Mouse (Mus musculus): ENCODE measurements around the gene Shank2.

The Shank2 gene

GRCm38 (mm10) chr7:144329403-144329890 is 327.7 kb downstream of the Shank2 start:
- DNase-seq (ENCODE audit: low read depth, low spot score) = no peak

GRCm38 (mm10) chr7:144336626-144337025 is 334.9 kb downstream of the Shank2 start:
- DNase-seq (ENCODE audit: low read depth, low spot score) = no peak

GRCm38 (mm10) chr7:144338694-144339093 is 337.0 kb downstream of the Shank2 start:
- no peak for DNase-seq (ENCODE audit: low read depth, low spot score)

- no peak for DNase-seq (ENCODE audit: low read depth, low spot score)
Observed at GRCm38 (mm10) chr7:144340376-144340775, 338.6 kb downstream of the Shank2 start.

GRCm38 (mm10) chr7:144366133-144366532 is 364.4 kb downstream of the Shank2 start:
- DNase-seq (ENCODE audit: low read depth, low spot score) = no peak

- no peak for DNase-seq (ENCODE audit: low read depth, low spot score)
Observed at GRCm38 (mm10) chr7:144373059-144373458, 371.3 kb downstream of the Shank2 start.

GRCm38 (mm10) chr7:144375483-144375882 is 373.8 kb downstream of the Shank2 start:
- DNase-seq (ENCODE audit: low read depth, low spot score) = no peak

- no peak for DNase-seq (ENCODE audit: low read depth, low spot score)
Observed at GRCm38 (mm10) chr7:144378254-144378653, 376.5 kb downstream of the Shank2 start.

- DNase-seq (ENCODE audit: low read depth, low spot score) = no peak
Observed at GRCm38 (mm10) chr7:144379243-144379884, 377.6 kb downstream of the Shank2 start.

GRCm38 (mm10) chr7:144381588-144381987 is 379.9 kb downstream of the Shank2 start:
- DNase-seq (ENCODE audit: low read depth, low spot score) = no peak

GRCm38 (mm10) chr7:144387537-144387936 is 385.8 kb downstream of the Shank2 start:
- DNase-seq (ENCODE audit: low read depth, low spot score) = no peak

- DNase-seq (ENCODE audit: low read depth, low spot score) = no peak
Observed at GRCm38 (mm10) chr7:144389704-144390103, 388.0 kb downstream of the Shank2 start.

GRCm38 (mm10) chr7:144390676-144391075 is 388.9 kb downstream of the Shank2 start:
- DNase-seq (ENCODE audit: low read depth, low spot score) = no peak

GRCm38 (mm10) chr7:144391727-144392126 is 390.0 kb downstream of the Shank2 start:
- DNase-seq (ENCODE audit: low read depth, low spot score) = no peak

GRCm38 (mm10) chr7:144402492-144402891 is 400.8 kb downstream of the Shank2 start:
- DNase-seq (ENCODE audit: low read depth, low spot score) = no peak

GRCm38 (mm10) chr7:144407675-144408074 is 405.9 kb downstream of the Shank2 start:
- DNase-seq (ENCODE audit: low read depth, low spot score) = no peak

- no peak for DNase-seq (ENCODE audit: low read depth, low spot score)
Observed at GRCm38 (mm10) chr7:144408464-144409000, 406.8 kb downstream of the Shank2 start.

GRCm38 (mm10) chr7:144409682-144410081 is 408.0 kb downstream of the Shank2 start:
- no peak for DNase-seq (ENCODE audit: low read depth, low spot score)

- no peak for DNase-seq (ENCODE audit: low read depth, low spot score)
Observed at GRCm38 (mm10) chr7:144411967-144412906, 410.5 kb downstream of the Shank2 start.

GRCm38 (mm10) chr7:144414632-144415031 is 412.9 kb downstream of the Shank2 start:
- DNase-seq (ENCODE audit: low read depth, low spot score) = no peak

GRCm38 (mm10) chr7:144415795-144416194 is 414.1 kb downstream of the Shank2 start:
- DNase-seq (ENCODE audit: low read depth, low spot score) = no peak

- DNase-seq (ENCODE audit: low read depth, low spot score) = no peak
Observed at GRCm38 (mm10) chr7:144417234-144417633, 415.5 kb downstream of the Shank2 start.
